14 mouse cellular contexts compared by ENCODE assay signal in genomic region chr13:28628751-28629150, GRCm38 (mm10).
DNase-seq lines count a peak whose midpoint lies in the region; ATAC-seq and TF ChIP-seq lines count a peak whose summit lies in the region.
"Had no signal": no experiment of that assay in that cellular context is flagged by ENCODE, and none has a peak within 500 bp of the region (broad histone marks: within the 10 kb centered on the region; RNA-seq: fewer than 3 reads in every experiment).

No protein-coding gene starts in this region.

- no peak for TF ChIP-seq CTCF in lung, embryonic 14.5 days (IDR thresholded peaks at IDR 0.05; ENCODE audit: low read depth)

- no peak overlapping the region for H3K4me3 ChIP-seq in heart, embryonic 14.5 days (ENCODE audit: control insufficient read depth in 1 of 2, insufficient read depth in 1 of 2, low read depth in 1 of 2, low read length in 2 of 2)
- no peak overlapping the region for H3K4me3 ChIP-seq in lung, embryonic 14.5 days (ENCODE audit: low read depth, low read length)
- H3K4me3 ChIP-seq in embryonic facial prominence, embryonic 12.5 days = no peak overlapping the region
- no peak overlapping the region for H3K4me3 ChIP-seq in limb, embryonic 15.5 days
- H3K4me3 ChIP-seq: intestine, embryonic 15.5 days; liver, embryonic 13.5 days; stomach, embryonic 15.5 days had no signal

- WGBS in heart, embryonic 14.5 days = 67% methylated on average over 8 of the region's 8 CpGs
- 56% methylated on average over 8 of the region's 8 CpGs for WGBS in lung, embryonic 14.5 days
- 16% methylated on average over 8 of the region's 8 CpGs for WGBS in embryonic facial prominence, embryonic 12.5 days
- 33% methylated on average over 8 of the region's 8 CpGs for WGBS in limb, embryonic 15.5 days

- peaks cover 15 to 27% of the 10 kb centered on the region in 2 experiments for H3K4me1 ChIP-seq in heart, embryonic 14.5 days (ENCODE audit: control insufficient read depth in 2 of 2, insufficient read depth in 2 of 2, low read length in 2 of 2)
- H3K4me1 ChIP-seq in lung, embryonic 14.5 days (ENCODE audit: insufficient read depth) = peaks cover 19% of the 10 kb centered on the region
- H3K4me1 ChIP-seq in embryonic facial prominence, embryonic 12.5 days = peaks cover 37% of the 10 kb centered on the region
- H3K4me1 ChIP-seq in limb, embryonic 15.5 days = peaks cover 25% of the 10 kb centered on the region

- H3K4me2 ChIP-seq in heart, embryonic 14.5 days (ENCODE audit: low read length) = no peak overlapping the region
- no peak overlapping the region for H3K4me2 ChIP-seq in lung, embryonic 14.5 days
- H3K4me2 ChIP-seq in embryonic facial prominence, embryonic 12.5 days (replicated peaks) = no peak overlapping the region
- no peak overlapping the region for H3K4me2 ChIP-seq in limb, embryonic 15.5 days
- H3K4me2 ChIP-seq: intestine, embryonic 15.5 days; liver, embryonic 13.5 days; stomach, embryonic 15.5 days had no signal

- intact Hi-C loops in heart, postnatal 10 days (cut with DNase I) = loop anchor here (1.0 to 10.0 kb wide), 2 partner anchors 256 to 323 kb away; no protein-coding TSS in a partner anchor

- H3K9me3 ChIP-seq in heart, embryonic 14.5 days (ENCODE audit: control insufficient read depth, low read length) = no peaks in the 10 kb centered on the region
- no peaks in the 10 kb centered on the region for H3K9me3 ChIP-seq in lung, embryonic 14.5 days (ENCODE audit: low read depth, low read length)
- H3K9me3 ChIP-seq in embryonic facial prominence, embryonic 12.5 days = no peaks in the 10 kb centered on the region
- no peaks in the 10 kb centered on the region for H3K9me3 ChIP-seq in limb, embryonic 15.5 days
- H3K9me3 ChIP-seq: intestine, embryonic 15.5 days; liver, embryonic 13.5 days; stomach, embryonic 15.5 days had no signal

- no peak for ATAC-seq in heart, embryonic 14.5 days (ENCODE audit: insufficient number of reproducible peaks, insufficient read depth, low FRiP score, low read depth)
- ATAC-seq in lung, embryonic 14.5 days (ENCODE audit: insufficient read depth) = no peak
- ATAC-seq in embryonic facial prominence, embryonic 12.5 days (ENCODE audit: insufficient number of reproducible peaks, insufficient read depth, low FRiP score, low TSS enrichment) = no peak
- ATAC-seq in limb, embryonic 15.5 days (ENCODE audit: insufficient number of reproducible peaks, low FRiP score, low TSS enrichment, low read depth) = no peak
- ATAC-seq: CD4-positive, CD25-positive, alpha-beta regulatory T cell, adult 4 months had no signal

- H3K9ac ChIP-seq in heart, embryonic 14.5 days (ENCODE audit: low read length) = 0 out of 2 replicates have a peak overlapping the region, but pooled peaks have one; percentile 2
- no peak overlapping the region for H3K9ac ChIP-seq in lung, embryonic 14.5 days
- no peak overlapping the region for H3K9ac ChIP-seq in embryonic facial prominence, embryonic 12.5 days
- H3K9ac ChIP-seq in limb, embryonic 15.5 days = no peak overlapping the region
- H3K9ac ChIP-seq: forebrain, postnatal 0 days; intestine, embryonic 15.5 days; liver, embryonic 13.5 days; stomach, embryonic 15.5 days had no signal

- no peaks in the 10 kb centered on the region for H3K36me3 ChIP-seq in heart, embryonic 14.5 days (ENCODE audit: control insufficient read depth, insufficient read depth, low read length)
- H3K36me3 ChIP-seq in lung, embryonic 14.5 days (ENCODE audit: insufficient read depth) = 0 out of 2 replicates have a peak, but pooled peaks cover 3% of the 10 kb centered on the region
- H3K36me3 ChIP-seq in embryonic facial prominence, embryonic 12.5 days = peaks cover 8% of the 10 kb centered on the region; the same call in 1 of the 2 replicates
- no peaks in the 10 kb centered on the region for H3K36me3 ChIP-seq in limb, embryonic 15.5 days
- H3K36me3 ChIP-seq: intestine, embryonic 15.5 days; liver, embryonic 13.5 days; stomach, embryonic 15.5 days had no signal

- no peak for DNase-seq in heart, postnatal 10 days
- DNase-seq in lung, embryonic 14.5 days = no peak
- DNase-seq in lung, postnatal 36 days = no peak
- DNase-seq in urinary bladder, postnatal 4 days (ENCODE audit: low spot score in 2 of 2) = no peak
- DNase-seq: cerebellum, adult 9-11 months; forebrain, postnatal 0 days; liver, embryonic 13.5 days; right cerebral cortex, adult 18-20 months had no signal

- H3K27ac ChIP-seq in heart, embryonic 14.5 days (replicated peaks in 1 of 2; ENCODE audit: control insufficient read depth in 1 of 2, insufficient read depth in 1 of 2, low read depth in 2 of 2, low read length in 2 of 2) = peak overlapping the region in 1 of 2 experiments; percentile 79; a peak in 2 of 4 replicates
- peak overlapping the region; percentile 40; the same call in 1 of the 2 replicates for H3K27ac ChIP-seq in lung, embryonic 14.5 days (ENCODE audit: low read depth)
- peak overlapping the region; percentile 89 for H3K27ac ChIP-seq in embryonic facial prominence, embryonic 12.5 days
- H3K27ac ChIP-seq in limb, embryonic 15.5 days = 0 out of 2 replicates have a peak overlapping the region, but pooled peaks have one; percentile 4
- H3K27ac ChIP-seq: liver, embryonic 13.5 days had no signal

- no peaks in the 10 kb centered on the region for H3K27me3 ChIP-seq in heart, embryonic 14.5 days (ENCODE audit: control insufficient read depth, insufficient read depth, low read length)
- H3K27me3 ChIP-seq in lung, embryonic 14.5 days (ENCODE audit: insufficient read depth, low read length) = no peaks in the 10 kb centered on the region
- no peaks in the 10 kb centered on the region for H3K27me3 ChIP-seq in embryonic facial prominence, embryonic 12.5 days
- H3K27me3 ChIP-seq in limb, embryonic 15.5 days = no peaks in the 10 kb centered on the region
- H3K27me3 ChIP-seq: intestine, embryonic 15.5 days; liver, embryonic 13.5 days; stomach, embryonic 15.5 days had no signal
